Mouse (Mus musculus) heart, adult 8-10 months (tissue): Measurements from ENCODE around the gene Cldn34a. TPM values are rescaled to one million over a fixed set of nuclear protein-coding genes. Genes with fewer than 3 reads are reported as not detected.
"Not testable (repeated sequence)": the region's sequence is repeated elsewhere in the genome, so short reads cannot be mapped to it uniquely, and the experiment has no call there.

Source experiments
- DNase-seq: peaks from one replicate; pipeline ENCODE4 v3.0.0; 2022; ENCODE audit warnings: low spot score
- total RNA-seq, 4 experiments: library from RNA; stranded (reverse); gene quantifications; 2 replicates each; pipeline ENCODE4 v1.2.4; 2022

The Cldn34a gene
- not detected for total RNA-seq

DNA sequence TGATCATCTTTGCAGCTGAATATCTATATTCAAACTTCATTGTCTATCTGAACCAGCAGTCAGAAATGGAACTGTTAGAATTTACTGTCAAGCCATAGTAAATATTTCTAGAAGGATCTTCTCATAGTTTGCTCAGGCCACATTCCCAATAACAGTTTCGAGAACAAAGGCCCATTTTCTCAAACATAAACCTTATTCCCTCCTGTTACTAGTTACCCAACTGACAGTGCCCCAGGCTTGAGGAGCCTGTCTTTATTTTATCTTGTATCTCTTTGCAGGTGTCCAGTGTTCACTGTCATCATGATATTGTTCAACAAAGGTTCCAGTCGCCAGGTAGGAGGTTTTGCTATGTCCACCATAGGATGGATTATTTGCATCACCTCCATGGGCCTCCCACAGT lies at the start of gene Cldn34a:
Cldn34a (plus strand) TSS at position 301 of the 400 bp plus-strand sequence.
- DNase-seq: no peak

DNA sequence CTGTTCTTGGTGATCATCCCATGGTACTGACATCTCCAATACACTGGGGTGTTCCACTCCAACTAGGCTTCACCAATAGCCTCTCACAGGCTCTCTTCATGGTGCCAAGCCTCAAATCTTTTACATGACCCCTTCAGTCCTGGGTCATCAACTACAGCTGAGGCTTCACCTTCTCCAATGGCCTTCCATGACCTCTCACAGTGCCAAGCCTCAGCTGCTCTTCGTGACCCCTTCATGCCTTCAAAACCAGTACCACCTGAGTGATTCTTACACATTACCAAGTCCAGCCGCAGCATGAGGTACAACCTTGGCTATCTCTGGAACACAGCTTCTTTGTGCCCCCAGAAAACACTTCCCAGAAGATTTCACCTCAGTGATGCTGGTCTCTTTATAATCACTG lies 44.5 kb upstream of the Cldn34a start:
- DNase-seq: not testable (repeated sequence)

DNA sequence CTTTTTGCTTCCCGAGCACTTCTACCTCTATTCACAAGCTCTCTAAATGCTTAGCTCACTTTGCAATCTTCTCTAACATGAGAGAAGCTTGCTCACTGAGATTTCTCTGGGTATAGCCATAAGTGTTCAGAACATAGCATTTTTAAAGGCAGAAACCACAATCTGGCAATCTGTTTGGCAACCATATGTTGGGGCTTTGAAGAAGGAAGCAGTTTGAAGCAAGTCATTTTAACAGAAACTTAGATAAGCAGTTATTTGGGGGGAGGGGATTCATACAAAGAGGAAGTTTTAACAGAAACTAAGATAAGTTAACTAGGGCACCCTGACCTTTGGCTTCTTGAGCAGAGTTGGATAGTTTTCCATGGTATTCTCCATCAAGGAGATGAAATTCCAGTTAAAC lies 17.4 kb upstream of the Cldn34a start:
- DNase-seq: no peak

DNA sequence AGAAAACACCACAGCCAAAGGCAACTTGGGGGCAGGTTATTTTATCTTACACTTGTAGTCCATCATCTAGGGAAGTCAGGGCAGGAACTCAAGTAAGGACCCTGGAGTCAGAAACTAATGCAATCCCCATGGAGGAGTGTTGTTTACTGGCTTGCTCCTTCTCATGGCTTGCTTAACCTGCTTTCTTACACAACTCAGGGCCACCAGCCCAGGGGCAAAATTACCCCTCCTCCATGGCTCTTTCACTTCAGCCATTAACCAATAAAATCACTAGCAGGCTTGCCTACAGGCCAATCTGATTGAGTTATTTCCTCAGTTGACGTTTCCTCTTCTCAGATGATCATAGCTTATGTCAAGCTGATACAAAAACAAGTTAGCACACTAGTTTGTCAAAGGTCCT lies 15.0 kb upstream of the Cldn34a start:
- DNase-seq: no peak

DNA sequence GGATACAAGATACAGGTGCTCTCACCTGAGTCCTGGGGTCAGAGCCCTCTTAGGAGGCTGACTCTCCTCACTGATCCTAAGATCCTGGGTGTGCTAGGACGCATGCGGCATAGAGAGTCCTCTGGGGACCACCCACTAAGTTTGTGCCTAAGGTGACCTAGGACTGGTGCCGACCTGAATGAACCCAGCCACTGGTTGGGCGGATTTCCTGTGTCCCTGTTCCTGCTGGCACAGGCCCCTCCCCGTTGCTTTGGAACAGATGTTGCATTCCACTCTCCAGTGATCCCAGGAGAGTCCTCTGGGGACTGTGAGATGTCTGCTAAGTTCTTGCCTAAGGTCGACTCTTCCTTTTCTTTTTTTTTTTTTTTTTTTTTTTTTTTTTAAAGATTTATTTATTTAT lies 5.7 kb upstream of the Cldn34a start:
- DNase-seq: no peak

Other genes with a start within 250 kb of the Cldn34a start
- 1 to 10 TPM; 2.3 to 5.2 (median 2.5) TPM for gene Kantr, start 235.8 kb upstream of the Cldn34a start, total RNA-seq
- gene Tspyl2, start 220.9 kb upstream of the Cldn34a start, total RNA-seq: 10 to 100 TPM; 10.9 to 17.1 (median 11.9) TPM
- under 1 TPM in 3 of 4 experiments, not detected in 1; 0.22 to 0.65 (median 0.41) TPM for gene Gpr173, start 194.6 kb upstream of the Cldn34a start, total RNA-seq
- 1 to 10 TPM; 3.2 to 5.1 (median 3.8) TPM for gene Shroom2, start 206.1 kb downstream of the Cldn34a start, total RNA-seq
- gene Gpr143, start 218.6 kb downstream of the Cldn34a start, total RNA-seq: not detected